Mouse (Mus musculus) urinary bladder, adult 18-20 months (tissue): Measurements from ENCODE around the gene Nup35.

Experiments
- DNase-seq, 2 experiments: peaks; one replicate each; pipeline ENCODE4 v3.0.0; 2022; ENCODE audit warnings: low spot score in 2 of 2, mixed read lengths in 2 of 2

Gene Nup35

GRCm38 (mm10) chr2:80638364-80639241 lies 21.6 kb downstream of the Nup35 start:
- DNase-seq = peak; percentile 80 to 95

- DNase-seq = no peak
These were observed 22.4 kb downstream of the Nup35 start for GRCm38 (mm10) chr2:80639398-80639797.

- no peak for DNase-seq
These were observed 22.8 kb downstream of the Nup35 start for GRCm38 (mm10) chr2:80639864-80640263.

GRCm38 (mm10) chr2:80661414-80661813 lies 44.4 kb downstream of the Nup35 start:
- no peak for DNase-seq

GRCm38 (mm10) chr2:80662682-80663081 lies 45.6 kb downstream of the Nup35 start:
- DNase-seq = no peak

GRCm38 (mm10) chr2:80667396-80667964 lies 50.4 kb downstream of the Nup35 start:
- DNase-seq = no peak

GRCm38 (mm10) chr2:80669868-80670666 lies 53.0 kb downstream of the Nup35 start:
- DNase-seq = no peak

- no peak for DNase-seq
These were observed 61.8 kb downstream of the Nup35 start for GRCm38 (mm10) chr2:80678803-80679202.

- DNase-seq = no peak
These were observed 66.7 kb downstream of the Nup35 start for GRCm38 (mm10) chr2:80683727-80684239.

- no peak for DNase-seq
These were observed 67.5 kb downstream of the Nup35 start for GRCm38 (mm10) chr2:80684396-80685071.

GRCm38 (mm10) chr2:80688261-80688660 lies 71.2 kb downstream of the Nup35 start:
- no peak for DNase-seq

GRCm38 (mm10) chr2:80707429-80707828 lies 90.4 kb downstream of the Nup35 start:
- no peak for DNase-seq
